Mouse (Mus musculus): Measurements from ENCODE around the gene Rasa4.
"Not testable (repeated sequence)": the region's sequence is repeated elsewhere in the genome, so short reads cannot be mapped to it uniquely, and the experiment has no call there.

Gene Rasa4

DNA sequence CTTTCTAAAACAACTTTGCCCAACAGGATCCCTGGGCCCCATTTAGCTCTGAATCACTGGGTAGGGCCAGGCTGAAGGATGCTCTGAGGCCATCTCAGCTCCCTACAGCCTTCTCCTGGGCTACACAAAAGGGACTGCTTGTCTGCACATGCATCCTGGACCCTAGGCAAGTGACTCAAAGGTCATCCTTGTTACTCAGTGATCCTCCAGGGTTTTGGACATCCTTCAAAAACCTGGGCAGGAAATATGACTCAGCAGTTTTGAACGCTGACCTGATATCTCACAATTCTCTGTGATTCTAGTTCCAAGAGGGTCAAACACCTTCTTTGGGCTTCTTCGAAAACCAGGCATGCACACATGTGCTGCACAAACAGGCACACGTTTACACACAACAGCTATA lies 25.3 kb downstream of the Rasa4 start:
- intact Hi-C loops (cut with DNase I), result no loop called here

DNA sequence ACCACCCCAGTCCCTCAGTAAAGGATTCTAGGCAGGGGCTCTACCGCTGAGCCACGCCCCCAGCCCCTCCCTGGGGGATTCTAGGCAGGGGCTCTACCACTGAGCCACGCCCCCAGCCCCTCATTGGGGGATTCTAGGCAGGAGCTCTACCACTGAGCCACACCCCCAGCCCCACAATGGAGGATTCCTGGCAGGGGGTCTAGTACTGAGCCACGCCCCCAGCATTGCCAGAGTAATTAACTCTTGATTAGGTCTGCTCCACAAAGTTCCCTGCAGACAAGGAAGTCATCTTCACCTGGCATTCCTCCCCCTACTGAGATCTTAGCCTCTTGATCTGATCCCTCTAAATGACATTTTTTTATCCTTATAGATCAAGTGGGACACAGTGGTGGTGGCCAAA lies 29.8 kb downstream of the Rasa4 start:
- intact Hi-C loops (cut with DNase I), result not testable (repeated sequence)

DNA sequence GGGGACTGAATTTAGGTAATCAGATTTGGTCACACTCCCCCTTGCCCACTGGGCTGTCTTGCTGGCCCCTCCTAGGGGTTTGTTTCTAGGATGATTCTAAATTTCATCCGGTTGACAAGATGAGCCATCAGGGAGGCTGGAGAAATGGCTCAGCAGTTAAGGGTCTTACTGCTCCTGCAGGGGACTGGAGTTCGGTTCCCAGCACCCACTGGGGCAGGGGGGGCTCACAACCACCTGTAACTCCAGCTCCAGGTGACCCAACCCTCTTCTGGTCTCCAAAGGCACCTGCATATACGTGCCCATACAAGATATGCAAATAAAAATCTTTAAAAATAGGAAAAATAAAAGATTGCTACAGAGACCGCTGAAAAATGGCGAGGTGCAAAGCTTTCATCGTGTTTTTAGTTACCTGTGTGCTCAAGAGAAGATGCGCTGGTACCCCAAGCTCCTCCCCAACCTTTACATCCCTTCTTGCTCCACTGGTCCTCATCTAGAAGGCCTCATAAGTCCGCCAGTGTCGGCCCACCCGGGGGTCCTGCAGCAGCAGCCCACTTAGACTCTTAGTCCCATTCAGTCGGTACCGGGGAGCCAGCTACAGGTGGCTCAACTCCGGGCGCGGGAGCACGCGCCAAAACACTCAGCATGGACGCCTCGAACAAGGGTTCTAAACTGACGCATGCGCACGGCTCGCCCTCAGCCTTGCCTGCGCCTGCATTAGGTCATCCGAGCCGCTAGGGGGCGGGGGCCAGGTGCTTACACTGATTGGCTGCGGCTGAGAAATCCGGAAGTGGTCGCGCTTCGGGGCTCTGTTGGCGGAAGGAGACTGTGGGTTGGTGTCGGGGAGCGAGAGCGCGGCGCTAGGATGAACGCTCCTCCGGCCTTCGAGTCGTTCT lies 32.4 kb downstream of the Rasa4 start, which contains the start of gene Polr2j:
Gene Polr2j (plus strand): TSS at position 741 of the 893 bp plus-strand sequence.
- intact Hi-C loops (cut with DNase I), result no loop called here

DNA sequence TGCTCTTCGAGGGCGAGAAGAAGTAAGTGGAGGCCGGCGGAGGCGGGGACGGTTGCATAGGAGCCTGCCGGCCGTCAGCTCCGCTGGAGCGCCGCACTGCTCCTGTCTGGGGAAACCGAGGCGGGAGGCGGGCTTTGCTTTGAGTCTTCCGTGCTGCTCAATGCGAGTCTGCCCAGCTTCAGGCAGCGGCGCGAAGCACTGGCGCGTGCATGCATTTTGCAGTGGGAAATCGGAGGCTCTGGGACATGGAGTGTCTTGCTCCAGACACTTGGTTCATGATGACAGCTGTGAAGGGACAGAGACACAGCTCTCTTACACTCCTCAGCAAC lies 33.0 kb downstream of the Rasa4 start:
- intact Hi-C loops (cut with DNase I), result no loop called here

DNA sequence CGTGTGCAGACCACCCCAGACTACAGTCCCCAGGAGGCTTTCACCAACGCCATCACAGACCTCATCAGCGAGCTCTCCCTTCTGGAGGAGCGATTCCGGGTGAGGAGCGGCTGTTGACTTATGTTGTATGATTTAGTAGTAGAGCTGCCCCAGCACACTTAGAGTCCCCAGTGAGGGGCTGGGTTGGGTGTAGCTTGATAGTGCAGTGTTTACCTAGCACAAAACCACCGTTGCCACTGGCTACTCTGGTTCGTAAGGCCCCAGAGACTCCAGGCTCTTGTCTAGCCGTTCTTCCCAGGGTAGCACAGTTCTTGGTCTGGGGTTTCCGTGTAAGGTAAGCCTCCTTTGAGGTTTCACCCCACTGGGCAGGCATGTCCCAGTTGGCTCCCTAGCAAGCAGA lies 38.4 kb downstream of the Rasa4 start:
- intact Hi-C loops (cut with DNase I), result no loop called here

DNA sequence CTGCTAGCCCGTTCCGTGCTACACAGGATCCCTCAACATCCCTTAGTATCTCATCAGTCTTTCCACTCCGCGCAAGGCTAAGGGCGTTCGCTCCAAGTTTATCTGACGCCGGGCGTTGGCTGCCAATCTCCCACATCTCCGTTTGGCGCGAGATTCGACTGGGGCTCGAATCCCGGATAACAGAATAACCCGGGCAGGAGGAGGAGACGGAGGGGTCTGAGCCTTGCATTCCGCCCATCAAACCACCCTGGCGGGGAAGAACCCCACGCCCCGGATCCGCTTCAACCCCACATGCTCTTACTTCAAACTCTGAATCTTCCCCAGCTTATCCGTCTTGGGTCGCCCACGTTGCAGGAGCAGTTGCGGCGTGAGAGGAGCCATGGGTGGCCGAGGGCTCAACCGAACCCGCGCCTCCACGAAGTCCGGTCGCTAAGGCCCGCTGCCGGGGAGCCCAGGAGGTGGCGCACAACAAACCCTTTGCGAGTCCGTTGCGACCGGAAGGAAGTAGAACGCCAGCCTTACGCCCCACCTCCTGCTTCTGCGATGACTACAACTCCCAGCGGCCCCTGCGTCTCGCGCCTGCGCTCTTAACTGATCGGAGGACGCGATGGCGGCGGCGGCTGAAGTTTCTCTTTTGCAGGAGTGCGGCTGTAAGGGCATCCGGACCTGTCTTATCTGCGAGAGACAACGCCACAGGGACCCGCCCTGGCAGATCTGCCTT lies 52.0 kb downstream of the Rasa4 start, which contains the start of the genes Lrwd1 and Alkbh4:
Gene Lrwd1 (minus strand): TSS at position 504 of the 721 bp plus-strand sequence.
Gene Alkbh4 (plus strand): TSS at position 576 of the 721 bp plus-strand sequence.
- intact Hi-C loops (cut with DNase I), result loop anchor here (2.0 to 5.0 kb wide), 2 partner anchors 33 to 52 kb away; no protein-coding TSS in a partner anchor

DNA sequence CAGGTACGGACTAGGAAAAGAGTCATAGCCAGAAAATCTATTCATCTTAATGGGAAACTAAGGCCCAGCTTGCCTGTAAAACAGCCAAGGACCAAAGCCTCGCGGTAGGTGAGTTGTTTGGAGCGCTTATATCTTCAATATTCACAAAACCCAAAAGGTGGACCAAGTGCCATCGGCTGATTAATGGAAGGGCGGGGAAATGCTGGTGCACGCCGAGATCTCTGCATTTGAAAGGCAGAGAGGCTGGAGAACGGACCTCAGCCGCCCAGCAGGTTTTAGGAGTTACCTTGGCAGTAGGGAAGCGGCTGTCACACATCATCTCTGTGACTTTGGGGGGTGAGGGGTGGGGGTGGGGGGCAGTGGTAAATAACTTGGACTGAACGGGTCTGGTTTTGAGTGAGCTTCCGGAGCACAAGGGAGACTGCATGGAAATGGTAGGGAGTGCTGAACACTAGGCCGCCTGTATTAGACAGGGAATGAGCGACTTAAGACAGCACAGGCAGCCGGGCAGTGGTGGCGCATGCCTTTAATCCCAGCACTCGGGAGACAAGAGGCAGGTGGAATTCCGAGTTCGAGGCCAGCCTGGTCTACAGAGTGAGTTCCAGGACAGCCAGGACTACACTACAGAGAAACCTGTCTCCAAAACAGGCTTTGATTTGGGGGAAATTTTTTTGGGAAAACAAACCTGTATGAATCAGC lies 52.7 kb downstream of the Rasa4 start:
- intact Hi-C loops (cut with DNase I), result loop anchor here (2.0 to 5.0 kb wide), 2 partner anchors 34 to 51 kb away; no protein-coding TSS in a partner anchor

DNA sequence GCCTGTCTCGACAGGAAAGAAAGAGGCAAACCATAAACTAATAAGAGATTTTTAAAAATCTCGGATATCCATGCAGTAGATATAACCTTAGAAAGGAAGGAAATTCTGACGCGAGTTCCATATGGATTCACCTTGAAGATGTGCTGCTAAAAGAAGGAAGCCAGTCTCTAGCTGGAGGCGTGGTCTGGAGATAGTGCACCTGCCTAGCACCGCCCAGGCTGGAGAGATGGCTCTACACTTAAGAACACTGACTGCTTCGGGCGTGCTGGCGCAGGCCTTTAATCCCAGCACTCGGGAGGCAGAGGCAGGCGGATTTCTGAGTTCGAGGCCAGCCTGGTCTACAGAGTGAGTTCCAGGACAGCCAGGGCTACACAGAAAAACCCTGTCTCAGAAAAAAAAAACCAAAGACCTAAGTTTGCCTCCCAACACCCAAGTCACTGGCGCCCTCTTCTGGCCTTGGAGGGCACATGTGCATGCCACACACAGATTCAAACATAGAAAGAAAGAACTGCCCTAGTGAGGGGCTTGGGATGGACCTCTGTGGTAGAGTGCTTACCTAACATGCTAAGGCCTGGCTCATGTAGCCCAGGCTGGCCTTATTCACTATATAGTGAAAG lies 54.0 kb downstream of the Rasa4 start:
- intact Hi-C loops (cut with DNase I), result loop anchor here (2.0 to 5.0 kb wide), 2 partner anchors 35 to 50 kb away; no protein-coding TSS in a partner anchor

DNA sequence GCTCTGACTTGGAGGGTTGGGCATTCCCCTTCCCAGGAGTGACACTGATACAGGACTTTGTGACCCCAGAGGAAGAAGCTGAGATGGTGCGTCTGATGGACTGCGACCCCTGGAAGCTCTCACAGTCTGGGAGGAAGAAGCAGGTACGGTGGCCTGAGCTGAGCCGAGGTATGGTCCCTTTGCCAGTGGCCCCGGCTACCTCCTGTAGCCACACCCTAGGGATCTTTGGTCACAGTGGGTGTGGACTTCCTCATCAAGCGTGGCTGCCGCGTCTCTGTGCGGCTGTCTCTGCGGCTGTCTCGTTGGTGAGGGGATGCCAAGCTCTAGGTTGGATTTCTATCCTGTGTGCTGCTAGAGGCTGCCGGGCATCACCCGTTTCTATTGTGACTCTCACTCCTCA lies 55.7 kb downstream of the Rasa4 start:
- intact Hi-C loops (cut with DNase I), result loop anchor here (5.0 kb wide), 1 partner anchor 48 kb away; no protein-coding TSS in a partner anchor

DNA sequence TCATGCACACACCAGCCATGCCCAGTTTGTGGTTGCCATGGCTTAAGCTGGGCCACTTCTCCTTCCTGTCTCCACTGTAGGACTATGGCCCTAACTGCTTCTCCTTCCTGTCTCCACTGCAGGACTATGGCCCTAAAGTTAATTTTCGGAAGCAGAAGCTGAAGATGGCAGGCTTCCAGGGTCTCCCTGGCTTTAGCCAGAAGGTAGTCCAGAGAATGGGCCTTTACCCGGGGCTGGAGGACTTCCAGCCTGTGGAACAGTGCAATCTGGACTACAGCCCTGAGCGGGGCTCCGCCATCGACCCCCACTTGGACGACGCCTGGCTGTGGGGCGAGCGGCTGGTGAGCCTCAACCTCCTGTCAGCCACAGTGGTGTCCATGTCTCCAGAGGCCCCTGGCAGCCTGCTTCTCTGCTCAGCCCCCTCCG lies 56.4 kb downstream of the Rasa4 start:
- intact Hi-C loops (cut with DNase I), result no loop called here

DNA sequence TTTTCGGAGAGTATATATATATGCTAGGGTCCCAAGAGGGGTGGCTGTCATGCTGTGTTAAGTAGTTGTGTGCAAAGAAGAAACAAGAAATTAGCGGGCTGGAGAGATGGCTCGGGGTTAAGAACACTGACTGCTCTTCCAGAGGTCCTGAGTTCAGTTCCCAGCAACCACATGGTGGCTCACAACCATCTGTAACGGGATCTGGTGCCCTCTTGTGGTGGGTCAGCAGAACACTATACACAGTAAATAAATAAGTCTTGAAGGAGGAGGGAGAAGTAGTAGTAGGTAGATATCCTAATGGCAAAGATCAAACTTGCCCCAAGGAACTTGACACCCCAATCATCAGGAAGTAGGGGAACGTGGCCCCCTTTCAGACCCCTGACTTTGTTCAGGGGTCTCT lies 59.0 kb downstream of the Rasa4 start:
- intact Hi-C loops (cut with DNase I), result no loop called here

DNA sequence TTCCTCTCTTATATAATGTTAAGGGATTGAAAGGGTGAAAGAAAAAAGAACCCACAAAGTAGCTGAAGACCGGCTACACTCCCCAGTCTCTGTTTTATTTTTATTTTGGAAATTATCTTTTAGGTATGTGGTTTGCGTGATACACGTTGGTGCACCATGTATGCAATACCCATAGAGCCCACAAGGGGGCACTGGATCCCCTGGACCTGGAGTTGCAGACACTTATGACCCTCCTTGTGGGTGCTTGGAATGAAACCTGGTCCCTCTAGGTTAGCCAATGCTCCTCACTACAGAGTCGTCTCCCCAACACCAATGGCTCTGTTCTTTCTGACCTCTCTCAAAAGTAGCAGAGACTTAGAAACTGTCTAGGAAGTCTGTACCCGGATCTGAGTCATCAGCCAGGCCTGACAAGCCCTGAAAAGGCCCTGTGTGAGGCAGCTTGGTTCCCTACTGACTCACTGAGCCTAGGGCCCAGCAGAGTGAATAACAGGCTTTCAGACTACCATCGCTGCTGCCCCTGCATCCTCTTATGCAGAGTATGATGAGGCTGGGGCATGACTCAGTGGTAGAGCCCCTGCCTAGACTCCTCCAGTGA lies 59.5 kb downstream of the Rasa4 start:
- intact Hi-C loops (cut with DNase I), result no loop called here

DNA sequence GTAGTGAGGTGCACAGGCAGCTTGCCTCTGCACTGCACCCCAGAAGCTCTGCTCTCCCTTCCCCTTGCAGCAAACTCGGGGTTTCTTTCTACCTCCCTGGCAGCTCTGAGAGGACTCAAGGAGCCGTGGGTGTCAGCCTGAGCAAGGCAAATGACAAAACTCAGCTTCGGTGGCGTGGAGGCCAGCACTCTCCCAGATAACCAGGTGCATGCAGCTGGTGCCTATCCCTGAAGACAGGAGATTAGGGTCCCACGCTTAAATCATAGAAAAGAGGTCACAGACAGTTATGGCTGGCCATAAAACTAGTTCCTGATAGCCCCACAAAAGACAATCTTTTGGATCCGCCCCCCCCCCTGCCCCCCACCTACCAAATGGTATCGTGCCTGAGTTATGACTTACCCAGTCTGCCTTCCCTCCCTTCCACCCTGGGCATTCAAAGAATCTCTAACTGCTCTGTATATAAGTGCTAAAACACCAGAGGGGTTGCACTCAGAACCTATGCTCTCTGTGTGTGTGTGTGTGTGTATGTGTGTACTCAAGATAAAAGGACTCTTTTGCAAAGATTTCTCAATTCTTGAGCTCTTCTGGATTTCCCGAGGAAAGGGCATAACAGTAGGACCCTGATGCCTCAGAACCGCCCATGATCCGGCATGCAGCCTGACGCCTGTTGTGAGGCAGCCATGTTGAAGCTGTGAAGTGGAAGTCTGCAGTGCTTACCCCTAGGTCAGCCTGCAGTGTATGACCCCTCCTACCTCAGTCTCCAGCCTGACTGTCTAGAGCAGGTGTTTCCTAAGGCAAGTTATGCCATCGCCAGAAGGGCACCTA lies 61.1 kb downstream of the Rasa4 start:
- intact Hi-C loops (cut with DNase I), result no loop called here

DNA sequence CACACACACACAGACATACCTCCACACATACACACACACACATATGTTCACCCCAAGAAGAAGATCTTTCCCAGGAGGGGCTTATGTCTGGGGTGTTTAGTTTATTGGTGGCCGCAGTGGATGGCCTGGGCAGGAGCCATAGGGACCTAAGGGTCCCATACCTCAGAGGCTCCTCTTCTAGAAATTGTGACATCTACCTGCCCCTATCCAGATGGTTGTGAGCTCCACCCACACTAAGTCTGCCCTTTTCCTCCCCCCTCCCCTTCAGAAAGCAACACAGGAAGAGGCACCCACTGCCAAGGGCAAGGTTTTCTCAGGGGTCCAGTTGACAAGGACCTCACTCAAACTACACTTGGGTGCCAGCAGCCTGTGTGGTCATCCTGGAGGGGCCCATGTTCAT lies 63.2 kb downstream of the Rasa4 start:
- intact Hi-C loops (cut with DNase I), result no loop called here

DNA sequence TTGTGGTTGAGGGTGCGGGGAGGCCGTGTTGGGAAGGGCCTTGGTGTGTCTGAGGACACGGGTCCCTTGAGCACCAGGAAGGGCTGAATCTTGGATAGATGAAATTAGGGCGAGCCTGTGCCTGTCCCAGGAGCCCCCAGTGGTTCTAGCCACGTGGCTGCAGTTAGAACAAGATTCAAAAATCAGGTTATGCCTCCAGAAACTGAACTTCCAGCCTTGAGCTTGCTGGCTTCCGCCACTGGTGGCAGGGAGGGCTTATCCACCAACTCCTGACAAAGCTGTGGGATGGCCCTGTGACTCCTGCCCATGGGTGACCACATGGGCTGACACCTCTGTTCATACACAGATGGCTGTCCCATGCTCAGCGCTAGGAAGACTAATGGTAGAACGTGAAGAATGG lies 64.0 kb downstream of the Rasa4 start:
- intact Hi-C loops (cut with DNase I), result no loop called here

DNA sequence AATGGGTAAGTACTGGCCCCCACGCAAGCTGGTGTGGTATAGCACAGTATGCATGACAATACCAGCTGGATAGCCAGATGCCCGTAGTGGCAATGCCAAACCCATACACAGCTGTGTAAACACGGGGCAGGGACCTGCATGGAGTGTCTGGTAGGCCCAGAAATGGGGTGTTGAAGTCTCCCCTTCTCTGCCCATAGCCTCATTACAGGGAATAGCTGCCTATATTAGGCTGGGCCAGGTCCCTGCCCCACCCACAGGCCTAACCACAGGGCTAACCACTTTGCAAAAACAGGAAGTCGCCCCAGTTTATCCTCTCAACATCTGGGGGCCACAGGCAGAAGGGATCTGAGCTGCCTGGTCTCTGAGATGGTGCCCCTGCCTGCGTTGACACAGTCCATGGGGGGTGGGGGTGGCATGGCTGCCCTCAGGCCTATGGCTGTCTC lies 65.4 kb downstream of the Rasa4 start:
- intact Hi-C loops (cut with DNase I), result not testable (repeated sequence)

DNA sequence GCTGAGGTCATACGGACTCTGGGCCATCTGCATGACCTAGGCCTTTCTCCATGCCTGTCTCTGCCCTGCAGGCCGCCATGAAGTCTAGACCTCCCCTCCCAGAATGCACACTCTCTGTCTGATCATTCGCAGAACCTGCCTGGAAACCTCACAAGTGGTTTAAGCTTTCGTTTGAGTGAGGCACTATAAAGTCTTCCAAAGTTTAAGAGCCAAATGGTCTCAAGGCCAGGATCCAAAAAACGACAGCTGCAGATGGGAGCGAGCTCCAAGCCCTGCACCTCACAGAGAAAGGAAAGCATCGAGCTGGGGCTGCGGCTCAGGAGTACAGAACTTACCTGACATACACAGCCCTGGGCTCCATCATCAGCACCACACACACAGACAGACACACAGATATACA lies 68.6 kb downstream of the Rasa4 start:
- intact Hi-C loops (cut with DNase I), result no loop called here

DNA sequence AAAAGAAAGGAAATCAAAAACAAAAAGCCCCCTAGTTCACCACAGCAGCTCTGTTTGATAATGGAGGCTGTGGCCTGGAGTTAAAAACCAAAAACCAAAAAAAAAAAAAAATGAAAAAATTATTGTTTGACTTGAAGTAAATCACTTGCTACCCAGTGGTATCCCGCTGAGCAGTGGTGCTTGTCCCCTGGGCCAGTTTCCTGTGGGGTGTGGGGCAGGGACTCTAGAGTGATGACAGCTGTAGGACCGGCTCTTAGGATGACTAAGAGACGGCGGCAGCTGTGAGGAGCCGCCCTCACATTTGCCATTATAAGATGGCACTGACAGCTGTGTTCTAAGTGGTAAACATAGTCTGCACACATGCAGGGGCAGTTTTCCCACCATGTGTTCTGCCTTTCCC lies 71.7 kb downstream of the Rasa4 start:
- intact Hi-C loops (cut with DNase I), result no loop called here

DNA sequence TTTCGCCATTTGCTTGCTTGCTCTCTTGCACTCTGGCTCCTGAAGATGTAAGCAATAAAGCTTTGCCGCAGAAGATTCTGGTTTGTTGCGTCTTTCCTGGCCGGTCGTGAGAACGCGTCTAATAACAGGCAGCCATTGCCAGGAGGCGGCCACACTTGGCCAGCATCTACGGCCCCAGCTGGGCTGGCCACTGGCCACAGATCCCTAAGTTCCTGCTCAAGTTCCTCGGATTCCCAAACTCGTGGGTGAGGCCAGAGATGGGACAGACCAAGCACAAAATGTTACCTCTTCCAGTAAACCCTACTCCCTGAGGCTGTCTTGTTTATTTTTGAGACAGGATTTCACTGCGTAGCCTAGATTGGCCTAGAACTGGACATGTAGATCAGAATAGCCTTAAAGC lies 76.4 kb downstream of the Rasa4 start:
- intact Hi-C loops (cut with DNase I), result not testable (repeated sequence)
